Mouse (Mus musculus): ENCODE results near the gene Chchd6.

Chchd6 gene

GRCm38 (mm10) chr6:89585696-89586095 lies 9.8 kb downstream of the Chchd6 start:
- no peak for DNase-seq (ENCODE audit: low spot score in 2 of 2)

- DNase-seq (ENCODE audit: low spot score in 2 of 2): no peak
These were observed 10.6 kb downstream of the Chchd6 start for GRCm38 (mm10) chr6:89584634-89585409.

- no peak for DNase-seq (ENCODE audit: low spot score in 2 of 2)
These were observed 12.3 kb downstream of the Chchd6 start for GRCm38 (mm10) chr6:89583170-89583569.

GRCm38 (mm10) chr6:89574641-89575040 lies 20.8 kb downstream of the Chchd6 start:
- no peak for DNase-seq (ENCODE audit: low spot score in 2 of 2)

GRCm38 (mm10) chr6:89573768-89574167 lies 21.7 kb downstream of the Chchd6 start:
- DNase-seq (ENCODE audit: low spot score in 2 of 2): no peak

- DNase-seq (ENCODE audit: low spot score in 2 of 2): no peak
These were observed 22.4 kb downstream of the Chchd6 start for GRCm38 (mm10) chr6:89572921-89573636.

- DNase-seq (ENCODE audit: low spot score in 2 of 2): no peak
These were observed 26.1 kb downstream of the Chchd6 start for GRCm38 (mm10) chr6:89569370-89569769.

- DNase-seq (ENCODE audit: low spot score in 2 of 2): no peak
These were observed 28.7 kb downstream of the Chchd6 start for GRCm38 (mm10) chr6:89566740-89567139.

- DNase-seq (ENCODE audit: low spot score in 2 of 2): no peak
These were observed 32.1 kb downstream of the Chchd6 start for GRCm38 (mm10) chr6:89563381-89563780.

- DNase-seq (ENCODE audit: low spot score in 2 of 2): no peak
These were observed 34.6 kb downstream of the Chchd6 start for GRCm38 (mm10) chr6:89560826-89561225.

- no peak for DNase-seq (ENCODE audit: low spot score in 2 of 2)
These were observed 37.8 kb downstream of the Chchd6 start for GRCm38 (mm10) chr6:89557654-89558053.

- DNase-seq (ENCODE audit: low spot score in 2 of 2): no peak
These were observed 38.9 kb downstream of the Chchd6 start for GRCm38 (mm10) chr6:89556566-89556965.

- no peak for DNase-seq (ENCODE audit: low spot score in 2 of 2)
These were observed 39.5 kb downstream of the Chchd6 start for GRCm38 (mm10) chr6:89555971-89556370.

- DNase-seq (ENCODE audit: low spot score in 2 of 2): no peak
These were observed 41.4 kb downstream of the Chchd6 start for GRCm38 (mm10) chr6:89554029-89554428.

- peak; percentile 52 to 78 for DNase-seq (ENCODE audit: low spot score in 2 of 2)
These were observed 42.3 kb downstream of the Chchd6 start for GRCm38 (mm10) chr6:89553012-89553704.

GRCm38 (mm10) chr6:89552321-89553011 lies 43.0 kb downstream of the Chchd6 start:
- DNase-seq (ENCODE audit: low spot score in 2 of 2): no peak

GRCm38 (mm10) chr6:89549157-89549556 lies 46.3 kb downstream of the Chchd6 start:
- no peak for DNase-seq (ENCODE audit: low spot score in 2 of 2)

- DNase-seq (ENCODE audit: low spot score in 2 of 2): no peak
These were observed 47.5 kb downstream of the Chchd6 start for GRCm38 (mm10) chr6:89547951-89548350.

GRCm38 (mm10) chr6:89538102-89538751 lies 57.2 kb downstream of the Chchd6 start:
- DNase-seq (ENCODE audit: low spot score in 2 of 2): no peak

GRCm38 (mm10) chr6:89535626-89536225 lies 59.7 kb downstream of the Chchd6 start:
- no peak for DNase-seq (ENCODE audit: low spot score in 2 of 2)

GRCm38 (mm10) chr6:89524766-89525165 lies 70.7 kb downstream of the Chchd6 start:
- no peak for DNase-seq (ENCODE audit: low spot score in 2 of 2)

Measured in spleen, postnatal 10 days (tissue).